Comparison of ENCODE assay signal across 1 mouse cellular context in the genomic region with DNA sequence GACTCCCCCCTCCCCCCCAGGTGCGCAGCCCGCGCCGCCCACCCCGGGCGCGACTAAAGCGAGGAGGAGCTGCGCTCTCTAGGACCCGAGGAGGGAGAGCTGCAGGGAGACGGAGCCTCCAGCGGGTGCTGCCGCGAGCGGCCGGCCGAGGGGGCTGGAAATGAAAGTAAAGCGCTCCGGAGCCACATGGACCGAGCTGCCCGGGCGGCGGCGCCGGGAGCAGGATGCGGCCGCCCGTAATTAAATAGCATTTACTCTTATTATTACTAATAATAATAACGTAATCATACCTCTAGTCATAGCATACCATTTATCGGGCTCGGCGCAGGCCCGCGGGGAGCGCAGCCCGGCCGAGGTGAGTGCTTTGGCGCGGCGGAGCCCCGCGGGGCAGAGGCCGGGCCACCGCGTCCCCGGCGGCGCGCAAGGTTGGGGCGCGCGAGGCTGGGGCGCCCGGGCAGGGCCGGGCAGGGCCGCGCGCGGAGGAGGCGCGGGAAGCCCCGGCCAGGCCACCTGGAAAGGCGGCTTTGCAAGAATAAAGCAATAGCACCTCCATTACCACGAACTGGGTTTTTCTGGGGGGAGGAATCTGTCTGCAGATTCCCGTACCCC.
TF ChIP-seq lines count a peak whose summit lies in the region.

Gene Zc3h7b, plus strand, starts transcription at position 66 of the 609 bp plus-strand sequence.
Gene Rangap1, minus strand, starts transcription at position 539 of the 609 bp plus-strand sequence.

TF ChIP-seq in MEL, 35 proteins besides CTCF, POLR2A, EP300 and RAD21 (continued from another document):
- peak; percentile 71 for TF ChIP-seq MXI1 (IDR thresholded peaks at IDR 0.05; ENCODE audit: low read depth, low read length)
- TF ChIP-seq SIN3A (IDR thresholded peaks at IDR 0.05; ENCODE audit: low read length): peak; percentile 18; the same call in 1 of the 2 replicates
- TF ChIP-seq MAX (IDR thresholded peaks at IDR 0.05; ENCODE audit: low read length): peak; percentile 47; the same call in 1 of the 2 replicates
